Mouse (Mus musculus) forebrain, embryonic 14.5 days (tissue): ENCODE measurements around the gene Magea5. TPM values are rescaled to one million over a fixed set of nuclear protein-coding genes. Genes with fewer than 3 reads are reported as not detected.
"Not testable (repeated sequence)": the region's sequence is repeated elsewhere in the genome, so short reads cannot be mapped to it uniquely, and the experiment has no call there.

Source experiments
- ATAC-seq: fragments of 200-750 bp; cut with Nextera tagmentation; 2 replicates; pipeline ENCODE4 v1.8.0; 2017; ENCODE audit warnings: mild to moderate bottlenecking, moderate library complexity
- DNase-seq: peaks from one replicate; pipeline ENCODE4 v3.0.0-alpha.2; 2015; ENCODE audit warnings: low spot score
- H3K27ac ChIP-seq: fragments of 300-500 bp; sonication (generic); 2 replicates; pipeline ENCODE4 v1.5.1; 2014; ENCODE audit warnings: low read depth, mild to moderate bottlenecking, control low read depth, low read length, moderate library complexity
- H3K27me3 ChIP-seq: fragments of 300-500 bp; sonication (generic); replicated peaks from 2 replicates; pipeline ENCODE4 v1.6.1; 2014; ENCODE audit warnings: low read length, control low read depth, mixed read lengths; ENCODE audit not compliant: control insufficient read depth, insufficient read depth
- H3K36me3 ChIP-seq: fragments of 300-500 bp; sonication (generic); 2 replicates; pipeline ENCODE4 v1.6.1; 2014; ENCODE audit warnings: low read length, control low read depth; ENCODE audit not compliant: control insufficient read depth, insufficient read depth
- H3K4me1 ChIP-seq: fragments of 300-500 bp; sonication (generic); 2 replicates; pipeline ENCODE4 v1.6.1; 2014; ENCODE audit warnings: antibody characterized with exemption, low read length, control low read depth; ENCODE audit not compliant: control insufficient read depth, insufficient read depth
- H3K4me2 ChIP-seq: fragments of 300-500 bp; sonication (generic); 2 replicates; pipeline ENCODE4 v1.6.1; 2014; ENCODE audit warnings: mild to moderate bottlenecking, control low read depth, low read length
- H3K4me3 ChIP-seq: fragments of 300-500 bp; sonication (generic); 2 replicates; pipeline ENCODE4 v1.5.1; 2014; ENCODE audit warnings: low read depth, low read length, control low read depth
- H3K9ac ChIP-seq: fragments of 300-500 bp; sonication (generic); 2 replicates; pipeline ENCODE4 v1.6.1; 2014; ENCODE audit warnings: mild to moderate bottlenecking, low read length, control low read depth, moderate library complexity
- H3K9me3 ChIP-seq: fragments of 300-500 bp; sonication (generic); replicated peaks from 2 replicates; pipeline ENCODE4 v1.6.1; 2016; ENCODE audit warnings: low read length, control low read depth, mixed read lengths; ENCODE audit not compliant: control insufficient read depth
- WGBS: fragments of 180-500 bp; shearing (Covaris S2); extraction: QIAGEN DNeasy Blood & Tissue Kit; methylation state at CpG from one replicate; pipeline ENCODE4 v1.1.7; 2014; 5-methylcytosine and 5-hydroxymethylcytosine counted together
- polyA plus RNA-seq: library from polyadenylated mRNA; unstranded; fragments of >200 nt; fragmentation: Nextera tagmentation; extraction: Ambion mirVana; gene quantifications from 2 replicates; pipeline ENCODE4 v1.2.1, GENCODE M21; 2014

The Magea5 gene
- polyA plus RNA-seq = not detected in 2 replicates

DNA sequence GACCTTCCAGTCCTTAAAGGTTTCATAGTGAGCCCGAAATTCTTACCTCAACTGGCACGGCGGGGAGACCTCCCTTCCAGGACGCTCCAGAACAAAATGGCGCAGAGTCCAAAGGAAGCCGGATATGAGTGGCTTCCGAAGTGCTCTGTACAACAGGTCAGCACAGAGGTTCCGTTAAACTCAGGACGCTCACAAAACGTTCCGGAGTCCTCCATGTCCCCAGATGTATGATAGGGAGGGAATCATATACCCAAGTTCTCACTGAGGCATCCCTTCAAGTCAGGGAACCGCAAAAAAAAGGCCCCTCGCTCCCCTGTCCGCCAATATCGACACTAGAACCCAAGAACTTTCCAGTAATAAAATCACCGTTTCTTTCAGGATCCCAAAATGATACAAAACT is at the start of gene Magea5:
Gene Magea5 (minus strand): TSS at position 101 of the 400 bp plus-strand sequence.
- not testable (repeated sequence) for H3K9ac ChIP-seq, H3K36me3 ChIP-seq, ATAC-seq, H3K4me1 ChIP-seq, H3K9me3 ChIP-seq, H3K4me3 ChIP-seq, H3K4me2 ChIP-seq, DNase-seq, H3K27me3 ChIP-seq, H3K27ac ChIP-seq
- WGBS = 89% methylated on average over 15 of the region's 16 CpGs

DNA sequence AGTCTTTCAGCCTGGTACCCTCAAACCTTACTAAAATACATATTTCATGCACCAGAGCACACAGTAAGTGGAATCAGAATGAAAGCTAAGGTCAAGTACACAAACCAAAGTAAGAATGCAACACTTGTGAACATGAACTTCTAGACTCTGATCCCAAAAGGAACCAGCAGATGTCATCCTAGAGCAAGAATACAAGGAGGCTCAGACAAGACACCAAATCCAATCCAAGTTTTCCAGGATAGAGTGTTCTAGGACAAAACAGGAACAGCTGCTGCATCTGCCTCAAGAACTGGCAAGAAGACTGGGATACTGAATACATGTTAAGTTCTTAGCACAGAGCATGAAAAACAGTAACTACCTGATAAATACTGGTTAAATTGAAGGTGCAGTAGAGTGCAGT is 35.1 kb upstream of the Magea5 start:
- Histone ChIP-seq H3K27ac (no peak overlapping the region), H3K9me3 (no peaks in the 10 kb centered on the region), H3K4me2 (no peak overlapping the region), H3K4me1 (no peaks in the 10 kb centered on the region), H3K27me3 (no peaks in the 10 kb centered on the region), H3K36me3 (no peaks in the 10 kb centered on the region), H3K9ac (no peak overlapping the region), H3K4me3 (no peak overlapping the region)
- DNase-seq (peak; percentile 5), ATAC-seq (no peak)

DNA sequence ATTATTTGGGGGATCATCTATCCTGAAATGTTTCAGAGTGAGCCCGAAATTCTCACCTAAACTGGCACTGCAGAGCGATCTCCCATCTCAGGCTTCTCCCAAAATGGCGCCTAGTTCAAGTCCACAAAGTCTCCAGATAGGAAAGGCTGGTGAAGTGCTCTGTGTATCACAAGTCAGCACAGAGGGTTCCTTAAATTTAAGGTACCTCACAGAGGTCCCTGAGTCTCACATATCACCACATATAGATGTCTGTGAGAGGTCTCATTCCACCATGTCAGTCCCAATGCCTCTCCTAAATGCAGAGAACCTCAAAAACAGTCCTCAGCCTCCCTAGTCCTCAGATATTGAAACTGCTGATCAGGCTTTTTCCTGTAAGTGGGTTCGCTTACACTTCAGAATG is 30.6 kb upstream of the Magea5 start, which contains the start of gene Magea2:
Gene Magea2 (minus strand): TSS at position 101 of the 400 bp plus-strand sequence.
- not testable (repeated sequence) for H3K27me3 ChIP-seq, DNase-seq, H3K4me2 ChIP-seq, H3K9me3 ChIP-seq, H3K4me3 ChIP-seq, ATAC-seq, H3K36me3 ChIP-seq, H3K9ac ChIP-seq, H3K27ac ChIP-seq, H3K4me1 ChIP-seq
- 77% methylated on average over 3 of the region's 4 CpGs for WGBS

DNA sequence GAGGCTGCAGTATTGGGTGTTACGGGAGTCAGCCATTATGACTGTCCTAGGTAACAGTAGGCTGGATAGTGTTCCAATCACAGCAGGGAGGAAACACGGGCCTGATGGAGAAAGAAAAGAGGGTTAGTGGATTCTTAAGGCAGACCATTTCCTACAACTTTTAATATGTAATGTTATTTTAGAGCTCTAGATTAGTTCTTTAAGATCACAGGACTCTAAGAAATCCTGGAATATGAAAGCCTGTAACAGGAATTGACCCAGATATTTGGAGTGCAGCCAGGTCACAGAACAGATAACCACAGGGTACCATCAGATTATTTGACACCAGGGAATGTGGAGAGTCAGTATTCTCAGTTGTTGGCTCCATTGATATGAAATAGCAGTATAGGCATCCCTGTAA is 26.7 kb upstream of the Magea5 start, which contains the start of gene Magea1:
Gene Magea1 (minus strand): TSS at position 101 of the 400 bp plus-strand sequence.
- not testable (repeated sequence) for ATAC-seq

More for the DNA sequence above, 26.7 kb upstream of the Magea5 start, which contains the start of gene Magea1:
- H3K36me3 ChIP-seq, H3K9me3 ChIP-seq, H3K9ac ChIP-seq, H3K4me1 ChIP-seq, H3K4me2 ChIP-seq, H3K27me3 ChIP-seq, H3K4me3 ChIP-seq, DNase-seq, H3K27ac ChIP-seq: not testable (repeated sequence)
- 92% methylated on average over 1 of the region's 2 CpGs for WGBS

Other genes starting within 250 kb of the Magea5 start
- gene Cldn34b1, start 172.9 kb downstream of the Magea5 start, polyA plus RNA-seq = not detected in 2 replicates
- not detected in 2 replicates for gene Magea6, start 127.2 kb downstream of the Magea5 start, polyA plus RNA-seq
- not detected in 2 replicates for gene Magea3, start 113.6 kb downstream of the Magea5 start, polyA plus RNA-seq
- not detected in 2 replicates for gene Magea8, start 67.3 kb downstream of the Magea5 start, polyA plus RNA-seq
- not detected in 2 replicates for gene Magea1, start 26.6 kb upstream of the Magea5 start, polyA plus RNA-seq
- not detected in 2 replicates for gene Magea2, start 30.5 kb upstream of the Magea5 start, polyA plus RNA-seq
- not detected in 2 replicates for gene Cldn34b2, start 65.3 kb upstream of the Magea5 start, polyA plus RNA-seq
- gene Sat1, start 153.3 kb upstream of the Magea5 start, polyA plus RNA-seq = 72.9 and 74.3 TPM in 2 replicates
- gene Acot9, start 199.3 kb upstream of the Magea5 start, polyA plus RNA-seq = 36.4 and 42.7 TPM in 2 replicates